Mouse (Mus musculus): ENCODE data around the gene Sema3d. TPM values are rescaled to one million over a fixed set of nuclear protein-coding genes. Genes with fewer than 3 reads are reported as not detected.
A peak's percentile ranks its signal among the peaks of the same experiment; 100 is the strongest.

Sema3d gene
- polyA plus RNA-seq, 1 experiment from 2014 or later, result 1.8 TPM

DNA sequence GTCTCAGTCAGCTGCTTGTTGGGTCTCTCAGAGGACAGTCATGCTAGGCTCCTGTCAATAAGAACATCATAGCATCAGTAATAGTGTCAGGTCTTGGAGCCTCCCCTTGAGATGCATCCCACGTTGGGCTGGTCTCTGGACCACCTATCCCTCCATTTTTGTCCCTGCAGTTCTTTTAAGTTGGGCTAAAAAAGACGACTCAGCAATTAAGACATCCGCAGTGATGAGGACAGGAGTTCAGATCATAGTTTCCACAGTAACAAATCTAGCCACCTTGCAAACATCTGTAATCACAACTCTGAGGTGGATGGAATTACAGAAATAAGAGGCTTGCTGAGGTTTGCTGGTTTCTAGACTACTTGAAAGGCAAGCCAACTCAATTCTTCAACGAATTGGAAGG is 67.9 kb downstream of the Sema3d start:
- Histone ChIP-seq H3K4me1 (no peaks in the 10 kb centered on the region), H3K4me2 (no peak overlapping the region), H3K9me3 (no peaks in the 10 kb centered on the region), H3K27ac (no peak overlapping the region), H3K4me3 (no peak overlapping the region), H3K9ac (no peak overlapping the region), H3K27me3 (replicated peaks) (no peaks in the 10 kb centered on the region), H3K36me3 (replicated peaks) (no peaks in the 10 kb centered on the region)
- WGBS, result 87% methylated on average over 4 of the region's 4 CpGs
- no peak for ATAC-seq (replicated peaks)

DNA sequence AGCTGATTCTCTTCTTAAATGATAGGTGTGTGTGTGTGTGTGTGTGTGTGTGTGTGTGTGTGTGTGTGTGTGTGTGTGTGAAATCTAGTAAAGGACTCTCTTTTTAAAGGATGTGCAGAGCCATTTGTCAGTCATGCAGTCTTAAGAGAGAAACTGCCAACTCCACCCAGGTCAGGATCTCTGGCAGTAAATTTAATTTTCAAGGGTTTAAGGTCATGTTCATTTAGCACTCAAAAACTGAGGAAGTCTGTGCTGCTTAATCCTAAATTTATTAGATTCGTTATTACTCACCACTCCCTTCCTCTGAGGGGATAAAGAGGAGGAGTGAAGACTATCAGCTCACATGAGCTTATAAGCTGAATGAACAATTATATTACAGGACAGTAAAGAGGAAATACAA is 71.8 kb downstream of the Sema3d start:
- H3K9me3 ChIP-seq, result no peaks in the 10 kb centered on the region
- no peaks in the 10 kb centered on the region for H3K4me1 ChIP-seq
- H3K4me3 ChIP-seq, result no peak overlapping the region
- H3K27me3 ChIP-seq (replicated peaks), result no peaks in the 10 kb centered on the region
- H3K36me3 ChIP-seq (replicated peaks), result no peaks in the 10 kb centered on the region
- 68% methylated on average over 1 of the region's 1 CpGs for WGBS
- no peak overlapping the region for H3K9ac ChIP-seq
- no peak overlapping the region for H3K27ac ChIP-seq
- ATAC-seq (replicated peaks), result no peak
- no peak overlapping the region for H3K4me2 ChIP-seq

DNA sequence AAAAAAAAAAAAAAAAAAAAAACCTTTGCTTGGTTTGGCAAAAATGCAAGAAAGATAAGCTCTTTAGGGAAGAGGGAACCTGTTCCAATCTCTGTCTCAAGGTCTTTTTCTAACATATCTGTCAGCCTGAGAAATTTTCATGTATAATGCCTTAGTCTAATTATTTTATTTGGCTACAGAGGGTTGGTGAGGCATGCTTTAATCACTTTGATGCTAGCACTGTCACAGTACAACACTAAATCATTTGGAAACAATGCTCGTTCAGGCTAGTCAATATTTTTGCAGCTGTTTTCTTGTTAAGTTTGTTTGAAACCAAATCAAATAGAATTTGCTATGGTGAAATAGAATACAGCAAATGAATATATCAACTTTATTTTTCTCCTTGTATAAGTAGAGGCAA is 74.3 kb downstream of the Sema3d start:
- no peak overlapping the region for H3K4me2 ChIP-seq
- H3K9ac ChIP-seq, result no peak overlapping the region
- H3K4me3 ChIP-seq, result no peak overlapping the region
- no peaks in the 10 kb centered on the region for H3K27me3 ChIP-seq (replicated peaks)
- ATAC-seq (replicated peaks), result no peak
- H3K36me3 ChIP-seq (replicated peaks), result no peaks in the 10 kb centered on the region
- H3K27ac ChIP-seq, result no peak overlapping the region
- WGBS, result 65% methylated on average over 1 of the region's 1 CpGs
- no peaks in the 10 kb centered on the region for H3K4me1 ChIP-seq
- no peaks in the 10 kb centered on the region for H3K9me3 ChIP-seq

DNA sequence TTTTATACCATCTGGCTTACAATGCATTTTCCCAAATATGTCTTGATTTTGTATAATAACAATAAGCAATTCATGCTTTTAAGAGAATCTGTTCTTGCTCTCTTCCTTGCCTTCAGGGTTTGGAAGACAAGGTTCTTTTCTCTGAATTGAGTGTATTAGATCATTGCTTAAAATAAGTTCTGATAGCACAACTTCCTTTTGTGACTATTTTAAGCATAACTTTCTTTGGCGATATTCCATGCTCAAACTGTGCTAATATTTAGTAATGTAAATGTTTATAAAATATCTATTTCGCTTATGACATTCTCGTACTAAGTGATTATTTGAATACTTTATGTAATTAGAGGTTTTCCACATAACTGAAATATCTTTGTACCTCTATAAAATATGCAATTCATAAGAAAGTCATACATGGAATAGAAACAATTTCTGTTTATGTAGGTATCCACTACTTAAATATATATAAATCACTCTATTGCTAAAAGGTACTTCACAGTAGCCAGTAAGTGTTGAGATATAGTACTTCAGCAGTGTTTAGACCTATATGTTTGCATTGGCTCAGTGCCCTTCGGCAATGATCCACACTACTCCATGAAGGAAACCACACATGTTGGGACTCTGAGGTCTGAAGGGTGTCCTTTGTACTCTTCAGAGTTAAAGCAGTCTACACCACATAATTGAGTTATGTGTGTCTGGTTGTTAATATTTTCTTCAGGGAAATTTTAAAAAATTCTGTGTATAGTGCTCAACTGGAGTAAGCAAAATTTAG is 84.6 kb downstream of the Sema3d start:
- Histone ChIP-seq H3K27me3 (replicated peaks) (no peaks in the 10 kb centered on the region), H3K4me2 (no peak overlapping the region), H3K36me3 (replicated peaks) (no peaks in the 10 kb centered on the region), H3K27ac (no peak overlapping the region), H3K9me3 (no peaks in the 10 kb centered on the region), H3K9ac (no peak overlapping the region), H3K4me3 (no peak overlapping the region), H3K4me1 (no peaks in the 10 kb centered on the region)
- WGBS, result 89% methylated on average over 4 of the region's 4 CpGs
- no peak for ATAC-seq (replicated peaks)

DNA sequence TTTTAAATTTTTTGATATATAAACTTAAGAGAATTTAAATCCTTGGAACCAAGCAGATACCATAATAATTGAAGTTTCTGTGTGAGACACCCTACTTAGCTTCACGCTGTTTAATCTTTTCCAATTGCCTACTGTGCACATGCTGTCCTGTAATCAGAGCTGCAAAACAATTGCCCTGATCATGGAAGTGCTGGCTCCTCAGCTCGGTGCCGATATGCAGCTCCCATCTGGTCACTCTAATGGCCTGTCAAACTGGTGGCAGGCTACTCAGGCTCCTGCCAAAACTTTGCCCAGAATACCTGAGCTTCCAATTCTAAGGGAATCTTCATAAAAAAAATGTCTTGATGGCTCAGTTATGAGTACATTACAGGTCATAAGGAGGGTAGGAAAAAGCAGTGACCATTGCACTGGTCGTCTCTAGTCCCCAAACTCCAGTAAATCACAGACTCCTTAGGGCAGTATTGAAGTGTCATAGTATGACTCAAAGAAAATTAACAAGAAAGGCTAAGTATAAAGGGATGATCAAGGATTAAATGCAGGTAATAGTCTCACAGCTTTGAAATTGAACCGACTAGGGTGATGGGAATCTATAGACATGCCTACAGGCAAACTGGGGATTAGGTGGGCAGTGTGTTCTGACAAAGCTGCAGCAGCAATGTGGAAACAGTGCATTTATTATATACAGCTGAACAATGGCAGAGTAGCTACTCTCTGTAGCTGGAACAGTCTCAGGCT is 91.9 kb downstream of the Sema3d start:
- no peak overlapping the region for H3K4me3 ChIP-seq
- H3K36me3 ChIP-seq (replicated peaks), result no peaks in the 10 kb centered on the region
- H3K9ac ChIP-seq, result no peak overlapping the region
- WGBS, result 45% methylated on average over 5 of the region's 5 CpGs
- H3K4me2 ChIP-seq, result no peak overlapping the region
- no peaks in the 10 kb centered on the region for H3K9me3 ChIP-seq
- ATAC-seq (replicated peaks), result peak; percentile 45; the same call in 1 of the 2 replicates
- no peaks in the 10 kb centered on the region for H3K4me1 ChIP-seq
- H3K27ac ChIP-seq, result no peak overlapping the region
- no peaks in the 10 kb centered on the region for H3K27me3 ChIP-seq (replicated peaks)

DNA sequence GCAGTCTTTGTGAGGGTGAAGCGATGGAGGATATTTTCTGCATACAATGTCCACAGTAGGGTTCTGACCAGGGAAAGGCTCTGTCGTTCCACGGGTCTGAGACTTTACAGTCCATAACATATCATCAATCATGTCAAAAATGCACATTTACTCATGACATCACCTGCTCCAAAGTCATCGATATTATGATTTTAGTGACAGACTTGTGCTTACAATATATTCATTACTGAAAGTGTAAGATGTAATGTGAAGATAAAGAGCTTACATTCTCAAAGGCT is 92.4 kb downstream of the Sema3d start:
- WGBS, result 58% methylated on average over 4 of the region's 4 CpGs
- Histone ChIP-seq H3K27me3 (replicated peaks) (no peaks in the 10 kb centered on the region), H3K27ac (no peak overlapping the region), H3K9me3 (no peaks in the 10 kb centered on the region), H3K9ac (no peak overlapping the region), H3K36me3 (replicated peaks) (no peaks in the 10 kb centered on the region), H3K4me1 (no peaks in the 10 kb centered on the region), H3K4me2 (no peak overlapping the region), H3K4me3 (no peak overlapping the region)
- ATAC-seq (replicated peaks), result no peak

DNA sequence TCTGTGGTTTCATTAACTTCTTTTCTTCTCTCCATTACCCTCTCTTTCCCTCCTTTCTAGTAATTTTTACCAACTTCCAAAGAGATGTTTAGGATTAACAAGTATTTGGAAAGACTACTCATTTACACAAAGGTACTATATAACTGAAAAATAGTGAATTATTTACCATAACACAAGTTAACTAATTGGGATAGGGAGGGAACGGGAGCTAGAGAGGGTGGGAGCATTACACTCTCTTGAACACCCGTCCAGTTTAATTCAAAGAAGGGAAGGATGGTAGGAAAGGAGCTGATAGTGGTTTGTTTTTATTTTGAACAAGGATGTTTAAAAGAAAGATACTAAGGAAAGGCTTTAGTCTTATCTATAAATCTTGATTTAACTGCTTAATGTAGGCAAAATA is 104.7 kb downstream of the Sema3d start:
- H3K27me3 ChIP-seq (replicated peaks), result no peaks in the 10 kb centered on the region
- H3K4me3 ChIP-seq, result no peak overlapping the region
- WGBS, result 74% methylated on average over 2 of the region's 2 CpGs
- H3K9ac ChIP-seq, result no peak overlapping the region
- H3K27ac ChIP-seq, result no peak overlapping the region
- H3K4me1 ChIP-seq, result no peaks in the 10 kb centered on the region
- no peak for ATAC-seq (replicated peaks)
- no peaks in the 10 kb centered on the region for H3K9me3 ChIP-seq
- no peaks in the 10 kb centered on the region for H3K36me3 ChIP-seq (replicated peaks)
- no peak overlapping the region for H3K4me2 ChIP-seq

DNA sequence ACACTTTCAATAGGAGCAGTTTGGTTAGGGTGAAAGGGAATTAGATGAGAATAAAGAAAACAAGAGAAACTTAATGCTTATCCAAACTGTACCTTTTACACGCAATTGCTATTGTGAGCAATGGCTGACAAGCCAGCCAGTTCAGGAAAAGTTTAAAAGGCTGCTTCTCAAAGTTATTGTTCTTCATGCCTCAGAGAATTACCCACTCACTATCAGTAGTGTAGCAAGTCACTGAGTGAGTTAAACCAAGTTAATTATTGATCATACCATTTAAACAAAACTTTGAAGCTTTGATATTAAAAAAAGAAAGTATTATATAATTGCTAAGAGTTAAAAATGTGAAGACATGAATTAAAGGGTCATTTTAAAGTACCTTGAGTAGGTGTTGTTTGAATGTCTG is 108.5 kb downstream of the Sema3d start:
- 71% methylated on average over 1 of the region's 1 CpGs for WGBS
- Histone ChIP-seq H3K4me2 (no peak overlapping the region), H3K27me3 (replicated peaks) (no peaks in the 10 kb centered on the region), H3K4me1 (no peaks in the 10 kb centered on the region), H3K27ac (no peak overlapping the region), H3K9me3 (no peaks in the 10 kb centered on the region), H3K36me3 (replicated peaks) (no peaks in the 10 kb centered on the region), H3K9ac (no peak overlapping the region), H3K4me3 (no peak overlapping the region)
- ATAC-seq (replicated peaks), result no peak

DNA sequence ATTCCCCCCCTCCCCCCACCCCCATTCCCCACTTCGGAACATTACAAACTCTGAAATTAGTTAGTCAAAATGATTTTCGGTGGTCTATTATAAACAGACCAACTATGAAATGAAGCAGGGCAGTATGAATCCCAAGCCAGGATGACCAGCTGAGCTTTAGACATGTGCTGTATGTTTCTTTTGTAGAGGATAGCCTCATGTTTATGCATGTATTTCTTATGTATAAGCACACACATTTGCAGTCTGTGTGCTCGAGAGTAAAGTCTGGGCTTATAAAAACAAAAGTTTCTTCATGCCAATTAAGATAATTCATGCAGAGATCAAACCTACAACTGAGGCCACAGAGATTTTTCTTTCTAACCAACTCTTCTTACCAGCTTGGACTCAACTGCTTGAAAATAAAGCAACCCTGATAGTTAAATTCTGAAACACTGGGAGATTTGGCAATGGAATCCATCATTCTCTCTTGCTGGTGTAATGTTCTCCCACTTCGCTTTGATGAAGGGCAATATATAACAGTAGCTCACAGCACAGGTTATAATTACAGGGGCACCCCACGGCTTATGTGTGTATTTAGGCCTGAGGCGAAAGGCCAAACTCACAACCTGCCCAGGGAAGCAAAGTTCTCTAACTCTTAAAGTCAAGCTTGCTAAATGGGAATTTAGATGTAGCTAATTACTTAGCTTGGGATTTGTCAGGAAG is 115.2 kb downstream of the Sema3d start:
- Histone ChIP-seq H3K27ac (no peak overlapping the region), H3K9ac (no peak overlapping the region), H3K27me3 (replicated peaks) (no peaks in the 10 kb centered on the region), H3K4me2 (no peak overlapping the region), H3K4me1 (no peaks in the 10 kb centered on the region), H3K9me3 (no peaks in the 10 kb centered on the region), H3K4me3 (no peak overlapping the region), H3K36me3 (replicated peaks) (no peaks in the 10 kb centered on the region)
- peak; percentile 74 for ATAC-seq (replicated peaks)
- WGBS, result 28% methylated on average over 6 of the region's 6 CpGs

DNA sequence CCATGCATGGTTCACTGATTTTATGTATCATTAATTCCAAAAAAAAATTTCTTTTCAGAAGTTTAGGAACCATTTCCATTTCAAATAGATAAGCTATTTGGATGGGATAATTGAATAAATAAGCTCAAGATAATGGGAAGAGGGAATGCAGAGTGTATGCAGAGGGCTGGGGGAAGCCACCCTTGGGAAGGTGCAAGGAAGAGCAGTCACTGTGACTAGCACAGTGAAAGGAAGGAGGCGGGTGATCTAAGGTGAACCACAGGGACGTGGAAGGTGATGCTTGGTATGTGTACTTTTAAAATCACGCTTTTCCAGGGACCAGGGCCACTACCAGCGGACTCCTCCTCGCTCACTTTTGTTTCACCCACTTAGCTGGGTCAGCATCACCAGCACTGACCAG is 115.9 kb downstream of the Sema3d start:
- H3K4me1 ChIP-seq, result no peaks in the 10 kb centered on the region
- no peaks in the 10 kb centered on the region for H3K9me3 ChIP-seq
- WGBS, result 91% methylated on average over 5 of the region's 5 CpGs
- no peaks in the 10 kb centered on the region for H3K27me3 ChIP-seq (replicated peaks)
- H3K9ac ChIP-seq, result no peak overlapping the region
- H3K4me2 ChIP-seq, result no peak overlapping the region
- 0 out of 2 replicates have a peak, but pooled peaks have one; percentile 40 for ATAC-seq (replicated peaks)
- no peak overlapping the region for H3K4me3 ChIP-seq
- H3K36me3 ChIP-seq (replicated peaks), result no peaks in the 10 kb centered on the region
- no peak overlapping the region for H3K27ac ChIP-seq

DNA sequence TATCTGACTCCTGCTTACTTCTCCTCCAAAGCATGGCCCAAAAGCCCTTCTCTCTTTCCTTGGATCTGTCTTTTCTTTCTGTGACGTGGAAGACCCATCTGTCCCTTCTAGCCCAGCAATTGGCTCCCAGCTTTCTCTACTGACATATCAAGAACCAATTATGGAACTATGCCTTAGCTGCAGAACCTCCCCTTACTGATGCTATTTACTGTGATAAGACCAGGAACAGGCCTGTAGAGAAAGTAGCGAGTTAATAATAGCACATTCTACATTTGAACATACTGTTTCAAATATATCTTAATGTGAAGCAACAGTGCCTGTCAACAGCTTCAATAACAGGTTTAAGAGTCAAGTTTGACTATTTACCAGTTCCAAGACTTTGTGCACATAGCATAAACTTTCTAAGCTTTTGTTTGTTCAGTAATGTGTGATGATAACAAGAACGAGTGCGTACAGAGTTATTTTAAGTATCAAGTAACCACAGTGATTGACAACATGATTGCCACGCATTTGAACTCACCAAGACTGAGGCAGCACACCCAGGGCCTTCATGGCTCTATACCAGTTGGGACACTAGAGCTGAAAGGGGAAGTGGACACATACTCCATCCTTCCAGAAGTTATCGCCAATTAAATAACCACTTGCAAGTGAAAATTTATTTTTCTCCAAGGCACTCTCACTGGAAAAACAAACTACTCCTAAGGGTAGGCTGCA is 116.8 kb downstream of the Sema3d start:
- no peaks in the 10 kb centered on the region for H3K27me3 ChIP-seq (replicated peaks)
- WGBS, result 92% methylated on average over 6 of the region's 6 CpGs
- no peak overlapping the region for H3K4me2 ChIP-seq
- no peak for ATAC-seq (replicated peaks)
- no peak overlapping the region for H3K4me3 ChIP-seq
- H3K36me3 ChIP-seq (replicated peaks), result no peaks in the 10 kb centered on the region
- H3K9me3 ChIP-seq, result no peaks in the 10 kb centered on the region
- no peaks in the 10 kb centered on the region for H3K4me1 ChIP-seq
- no peak overlapping the region for H3K27ac ChIP-seq
- no peak overlapping the region for H3K9ac ChIP-seq

DNA sequence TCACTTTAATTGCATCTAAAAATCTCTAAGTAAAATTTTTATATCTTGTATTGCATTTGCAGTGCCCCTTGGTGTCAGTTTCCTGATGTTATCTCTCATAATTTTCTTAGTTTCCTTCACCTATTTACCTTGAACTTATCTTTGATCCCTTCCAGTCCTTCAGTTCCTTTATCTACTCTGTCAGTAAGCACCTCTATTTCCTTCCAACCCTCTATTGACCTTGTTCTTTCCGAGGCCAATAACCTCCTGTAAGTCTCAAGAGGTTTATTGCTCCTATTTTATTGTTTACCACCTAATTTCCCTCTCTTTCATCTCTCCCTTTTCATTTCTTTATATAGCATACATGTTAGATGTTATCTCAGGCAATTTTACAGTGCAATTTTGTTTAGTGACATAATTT is 129.3 kb downstream of the Sema3d start:
- Histone ChIP-seq H3K27me3 (replicated peaks) (no peaks in the 10 kb centered on the region), H3K4me2 (no peak overlapping the region), H3K4me3 (no peak overlapping the region), H3K4me1 (no peaks in the 10 kb centered on the region), H3K27ac (no peak overlapping the region), H3K9ac (no peak overlapping the region), H3K9me3 (no peaks in the 10 kb centered on the region), H3K36me3 (replicated peaks) (no peaks in the 10 kb centered on the region)
- no peak for ATAC-seq (replicated peaks)
- WGBS, result 59% methylated on average over 1 of the region's 1 CpGs
